Mouse (Mus musculus): ENCODE data around the gene Phactr1. TPM values are rescaled to one million over a fixed set of nuclear protein-coding genes. Genes with fewer than 3 reads are reported as not detected.

Gene Phactr1
- polyA plus RNA-seq, 1 experiment from 2014 or later = 6.0 TPM

DNA sequence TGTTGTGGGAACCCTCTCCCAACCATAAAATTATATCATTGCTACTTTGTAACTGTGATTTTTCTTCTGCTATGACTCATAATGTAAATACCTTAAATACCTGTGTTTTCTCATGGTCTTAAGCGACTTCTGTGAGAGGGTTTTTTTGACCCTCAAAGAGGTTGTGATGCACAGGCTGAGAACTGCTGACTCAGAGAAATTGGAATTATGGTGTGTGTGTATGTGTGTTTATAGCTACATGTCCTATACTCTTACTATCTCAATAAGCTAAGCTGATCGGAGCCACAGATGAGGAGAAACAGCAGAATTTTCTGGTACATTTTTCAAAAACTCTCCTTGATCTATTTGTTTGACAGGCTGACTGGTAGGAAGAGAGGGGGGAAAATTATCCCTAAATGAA, 239.6 kb downstream of the Phactr1 start:
- H3K36me3 ChIP-seq (ENCODE audit: control insufficient read depth, insufficient read depth, low read length) = no peaks in the 10 kb centered on the region
- no peak for ATAC-seq

DNA sequence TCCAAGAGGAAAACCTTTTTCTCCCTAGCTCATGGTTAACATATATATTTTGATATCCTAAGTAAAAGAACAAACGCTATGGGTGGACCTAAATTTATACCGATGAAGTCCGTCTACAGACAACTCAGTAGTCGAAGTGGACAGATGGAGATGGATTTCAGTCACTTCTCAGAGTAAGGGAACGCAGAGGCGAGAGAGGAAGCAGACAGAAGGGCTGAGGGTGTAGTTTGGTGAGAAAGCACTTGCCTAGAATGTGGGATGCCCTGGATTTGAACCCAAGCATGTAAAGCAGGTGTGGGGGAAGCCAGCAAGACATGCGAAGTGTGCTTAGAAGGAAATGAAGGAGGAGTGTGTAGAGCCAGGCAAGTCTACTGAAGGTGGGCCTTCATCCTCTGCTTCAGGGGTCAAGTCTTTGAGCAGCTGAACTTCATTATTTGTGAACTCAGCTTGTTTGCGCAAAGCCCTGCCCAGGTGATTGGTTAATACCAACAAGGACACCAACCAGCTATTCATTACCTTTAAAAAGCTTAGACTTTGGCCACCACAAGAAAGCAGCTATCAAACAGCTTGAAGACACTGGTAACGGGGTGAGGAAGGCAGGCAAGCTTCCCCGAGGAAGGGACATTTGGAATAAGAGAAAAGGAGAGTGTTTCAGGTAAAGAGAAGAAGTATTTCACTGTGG, 241.5 kb downstream of the Phactr1 start:
- ATAC-seq = no peak
- no peaks in the 10 kb centered on the region; the same call in 1 of the 2 replicates for H3K27me3 ChIP-seq (replicated peaks; ENCODE audit: control insufficient read depth, insufficient read depth, low read length)
- no peak overlapping the region for H3K4me3 ChIP-seq (ENCODE audit: low read length)
- 0 out of 2 replicates have a peak, but pooled peaks cover under 1% of the 10 kb centered on the region for H3K4me1 ChIP-seq (ENCODE audit: control insufficient read depth, insufficient read depth, low read length)
- no peak overlapping the region for H3K9ac ChIP-seq (ENCODE audit: low read depth, low read length)
- H3K9me3 ChIP-seq (ENCODE audit: control insufficient read depth, low read length) = no peaks in the 10 kb centered on the region
- H3K4me2 ChIP-seq (ENCODE audit: low read depth, low read length) = no peak overlapping the region
- H3K36me3 ChIP-seq (ENCODE audit: control insufficient read depth, insufficient read depth, low read length) = no peaks in the 10 kb centered on the region
- WGBS = 85% methylated on average over 10 of the region's 10 CpGs
- H3K27ac ChIP-seq (ENCODE audit: low read length) = no peak overlapping the region

More for the DNA sequence above, 239.6 kb downstream of the Phactr1 start:
- WGBS = 70% methylated on average over 2 of the region's 2 CpGs
- H3K4me2 ChIP-seq (ENCODE audit: low read depth, low read length) = no peak overlapping the region
- H3K27ac ChIP-seq (ENCODE audit: low read length) = no peak overlapping the region
- H3K9ac ChIP-seq (ENCODE audit: low read depth, low read length) = no peak overlapping the region
- no peak overlapping the region for H3K4me3 ChIP-seq (ENCODE audit: low read length)
- H3K4me1 ChIP-seq (ENCODE audit: control insufficient read depth, insufficient read depth, low read length) = peaks cover 8% of the 10 kb centered on the region; the same call in 1 of the 2 replicates
- H3K9me3 ChIP-seq (ENCODE audit: control insufficient read depth, low read length) = no peaks in the 10 kb centered on the region
- H3K27me3 ChIP-seq (replicated peaks; ENCODE audit: control insufficient read depth, insufficient read depth, low read length) = peaks cover 11% of the 10 kb centered on the region; the same call in 1 of the 2 replicates

DNA sequence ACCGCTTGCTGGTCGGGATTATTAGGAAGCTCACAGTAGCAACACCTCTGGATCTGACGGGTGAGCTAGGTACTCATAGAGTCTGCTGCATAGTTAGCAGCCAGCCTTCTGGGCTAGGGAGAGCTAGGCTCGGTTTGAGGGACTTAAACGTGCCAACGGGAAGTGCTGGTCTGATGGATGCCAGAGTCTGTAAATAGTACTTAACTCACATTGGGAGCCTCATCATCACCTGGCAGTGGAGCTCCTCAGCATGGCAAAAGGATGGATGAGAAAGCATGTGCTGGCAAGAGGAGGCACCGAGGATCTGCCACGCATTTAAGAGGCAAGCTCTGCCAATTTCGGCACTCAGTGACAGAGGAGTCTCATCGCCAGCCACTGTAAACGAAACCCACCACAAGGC, 247.4 kb downstream of the Phactr1 start:
- H3K27ac ChIP-seq (ENCODE audit: low read length) = no peak overlapping the region
- WGBS = 92% methylated on average over 11 of the region's 11 CpGs
- no peak for ATAC-seq
- H3K36me3 ChIP-seq (ENCODE audit: control insufficient read depth, insufficient read depth, low read length) = no peaks in the 10 kb centered on the region
- H3K9ac ChIP-seq (ENCODE audit: low read depth, low read length) = no peak overlapping the region
- H3K27me3 ChIP-seq (replicated peaks; ENCODE audit: control insufficient read depth, insufficient read depth, low read length) = no peaks in the 10 kb centered on the region
- H3K9me3 ChIP-seq (ENCODE audit: control insufficient read depth, low read length) = peaks cover 7% of the 10 kb centered on the region; the same call in 1 of the 2 replicates
- no peak overlapping the region for H3K4me3 ChIP-seq (ENCODE audit: low read length)
- no peaks in the 10 kb centered on the region for H3K4me1 ChIP-seq (ENCODE audit: control insufficient read depth, insufficient read depth, low read length)
- H3K4me2 ChIP-seq (ENCODE audit: low read depth, low read length) = no peak overlapping the region

GRCm38 (mm10) chr13:42929529-42930235, 249.3 kb downstream of the Phactr1 start:
- H3K4me3 ChIP-seq (ENCODE audit: low read length) = no peak overlapping the region
- no peak for ATAC-seq
- no peaks in the 10 kb centered on the region for H3K36me3 ChIP-seq (ENCODE audit: control insufficient read depth, insufficient read depth, low read length)
- no peaks in the 10 kb centered on the region for H3K4me1 ChIP-seq (ENCODE audit: control insufficient read depth, insufficient read depth, low read length)
- H3K27ac ChIP-seq (ENCODE audit: low read length) = no peak overlapping the region
- no peaks in the 10 kb centered on the region for H3K27me3 ChIP-seq (replicated peaks; ENCODE audit: control insufficient read depth, insufficient read depth, low read length)
- peaks cover 7% of the 10 kb centered on the region; the same call in 1 of the 2 replicates for H3K9me3 ChIP-seq (ENCODE audit: control insufficient read depth, low read length)
- no peak overlapping the region for H3K4me2 ChIP-seq (ENCODE audit: low read depth, low read length)
- H3K9ac ChIP-seq (ENCODE audit: low read depth, low read length) = no peak overlapping the region
- 53% methylated on average over 10 of the region's 10 CpGs for WGBS

GRCm38 (mm10) chr13:42932046-42932445, 251.6 kb downstream of the Phactr1 start:
- Histone ChIP-seq H3K4me1 (ENCODE audit: control insufficient read depth, insufficient read depth, low read length) (peaks cover 3% of the 10 kb centered on the region; the same call in 1 of the 2 replicates), H3K27ac (ENCODE audit: low read length) (no peak overlapping the region), H3K4me2 (ENCODE audit: low read depth, low read length) (no peak overlapping the region), H3K36me3 (ENCODE audit: control insufficient read depth, insufficient read depth, low read length) (no peaks in the 10 kb centered on the region), H3K9ac (ENCODE audit: low read depth, low read length) (no peak overlapping the region), H3K9me3 (ENCODE audit: control insufficient read depth, low read length) (peaks cover 7% of the 10 kb centered on the region; the same call in 1 of the 2 replicates), H3K4me3 (ENCODE audit: low read length) (no peak overlapping the region), H3K27me3 (replicated peaks; ENCODE audit: control insufficient read depth, insufficient read depth, low read length) (no peaks in the 10 kb centered on the region)
- ATAC-seq = no peak
- WGBS = 93% methylated on average over 5 of the region's 5 CpGs

- H3K9me3 ChIP-seq (ENCODE audit: control insufficient read depth, low read length) = no peaks in the 10 kb centered on the region
- H3K4me1 ChIP-seq (ENCODE audit: control insufficient read depth, insufficient read depth, low read length) = peaks cover 3% of the 10 kb centered on the region; the same call in 1 of the 2 replicates
- H3K4me2 ChIP-seq (ENCODE audit: low read depth, low read length) = no peak overlapping the region
- 44% methylated on average over 16 of the region's 16 CpGs for WGBS
- ATAC-seq = peak; percentile 48; the same call in 1 of the 2 replicates
- no peak overlapping the region for H3K4me3 ChIP-seq (ENCODE audit: low read length)
- H3K27me3 ChIP-seq (replicated peaks; ENCODE audit: control insufficient read depth, insufficient read depth, low read length) = no peaks in the 10 kb centered on the region
- no peak overlapping the region for H3K9ac ChIP-seq (ENCODE audit: low read depth, low read length)
- H3K36me3 ChIP-seq (ENCODE audit: control insufficient read depth, insufficient read depth, low read length) = no peaks in the 10 kb centered on the region
- no peak overlapping the region for H3K27ac ChIP-seq (ENCODE audit: low read length)
Measured at GRCm38 (mm10) chr13:42934538-42935126, 254.2 kb downstream of the Phactr1 start.

DNA sequence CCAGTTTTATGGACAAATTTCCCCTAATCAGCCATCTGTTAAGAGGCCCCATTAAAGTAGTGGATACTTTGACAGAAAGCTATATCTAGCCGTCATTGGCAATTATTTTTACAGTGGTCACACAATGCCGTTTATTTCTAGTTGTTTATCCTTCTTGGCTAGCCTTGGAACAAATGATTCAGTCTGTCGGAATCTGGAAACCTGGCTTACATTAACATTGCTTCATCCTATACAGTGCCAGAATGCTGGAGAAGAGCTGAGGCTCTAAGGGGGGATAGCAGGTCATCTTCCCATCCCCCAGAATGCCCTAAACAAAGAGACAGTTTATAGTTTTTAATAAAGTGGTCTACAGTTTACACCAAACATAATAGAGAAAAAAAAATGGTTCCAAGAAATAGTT, 257.4 kb downstream of the Phactr1 start:
- Histone ChIP-seq H3K9me3 (ENCODE audit: control insufficient read depth, low read length) (no peaks in the 10 kb centered on the region), H3K4me1 (ENCODE audit: control insufficient read depth, insufficient read depth, low read length) (peaks cover 3% of the 10 kb centered on the region; the same call in 1 of the 2 replicates), H3K27me3 (replicated peaks; ENCODE audit: control insufficient read depth, insufficient read depth, low read length) (no peaks in the 10 kb centered on the region), H3K4me3 (ENCODE audit: low read length) (no peak overlapping the region), H3K4me2 (ENCODE audit: low read depth, low read length) (no peak overlapping the region), H3K27ac (ENCODE audit: low read length) (no peak overlapping the region), H3K9ac (ENCODE audit: low read depth, low read length) (no peak overlapping the region), H3K36me3 (ENCODE audit: control insufficient read depth, insufficient read depth, low read length) (no peaks in the 10 kb centered on the region)
- ATAC-seq = no peak
- 50% methylated on average over 3 of the region's 3 CpGs for WGBS

DNA sequence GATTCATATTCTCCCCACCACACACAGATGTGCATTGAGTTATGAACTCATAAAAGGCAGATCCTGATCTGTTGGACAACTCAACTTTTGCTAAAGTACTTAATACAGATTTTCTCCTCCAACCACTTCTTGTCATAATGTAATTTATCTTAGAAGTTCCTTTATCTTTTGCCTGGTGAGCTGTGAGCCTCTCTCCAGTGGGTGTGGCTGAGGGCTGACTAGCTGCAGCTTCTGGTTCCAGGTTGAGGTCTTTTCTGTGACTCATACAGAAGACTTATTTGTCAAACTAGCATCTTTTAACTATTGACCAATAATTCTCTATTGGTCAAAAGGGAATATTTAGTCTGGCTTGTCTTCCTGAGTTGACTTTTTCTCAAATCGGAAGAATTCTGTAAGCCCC, 257.9 kb downstream of the Phactr1 start:
- WGBS = 85% methylated on average over 1 of the region's 1 CpGs
- Histone ChIP-seq H3K27ac (ENCODE audit: low read length) (no peak overlapping the region), H3K4me2 (ENCODE audit: low read depth, low read length) (no peak overlapping the region), H3K9ac (ENCODE audit: low read depth, low read length) (no peak overlapping the region), H3K4me1 (ENCODE audit: control insufficient read depth, insufficient read depth, low read length) (peaks cover 3% of the 10 kb centered on the region; the same call in 1 of the 2 replicates), H3K4me3 (ENCODE audit: low read length) (no peak overlapping the region), H3K27me3 (replicated peaks; ENCODE audit: control insufficient read depth, insufficient read depth, low read length) (no peaks in the 10 kb centered on the region), H3K9me3 (ENCODE audit: control insufficient read depth, low read length) (no peaks in the 10 kb centered on the region), H3K36me3 (ENCODE audit: control insufficient read depth, insufficient read depth, low read length) (no peaks in the 10 kb centered on the region)
- ATAC-seq = no peak

- no peaks in the 10 kb centered on the region for H3K4me1 ChIP-seq (ENCODE audit: control insufficient read depth, insufficient read depth, low read length)
- no peaks in the 10 kb centered on the region for H3K9me3 ChIP-seq (ENCODE audit: control insufficient read depth, low read length)
- H3K27ac ChIP-seq (ENCODE audit: low read length) = no peak overlapping the region
- WGBS = 72% methylated on average over 3 of the region's 3 CpGs
- no peak for ATAC-seq
- no peaks in the 10 kb centered on the region for H3K27me3 ChIP-seq (replicated peaks; ENCODE audit: control insufficient read depth, insufficient read depth, low read length)
- H3K4me3 ChIP-seq (ENCODE audit: low read length) = no peak overlapping the region
- no peak overlapping the region for H3K9ac ChIP-seq (ENCODE audit: low read depth, low read length)
- H3K36me3 ChIP-seq (ENCODE audit: control insufficient read depth, insufficient read depth, low read length) = no peaks in the 10 kb centered on the region
- no peak overlapping the region for H3K4me2 ChIP-seq (ENCODE audit: low read depth, low read length)
Measured at GRCm38 (mm10) chr13:42940271-42940670, 259.8 kb downstream of the Phactr1 start.
